Mouse (Mus musculus) cerebellum, adult 11-12 months (tissue): ENCODE measurements around the gene Il19.

Experiments used
- DNase-seq: peaks from one replicate; pipeline ENCODE4 v3.0.0; 2022

Gene Il19

DNA sequence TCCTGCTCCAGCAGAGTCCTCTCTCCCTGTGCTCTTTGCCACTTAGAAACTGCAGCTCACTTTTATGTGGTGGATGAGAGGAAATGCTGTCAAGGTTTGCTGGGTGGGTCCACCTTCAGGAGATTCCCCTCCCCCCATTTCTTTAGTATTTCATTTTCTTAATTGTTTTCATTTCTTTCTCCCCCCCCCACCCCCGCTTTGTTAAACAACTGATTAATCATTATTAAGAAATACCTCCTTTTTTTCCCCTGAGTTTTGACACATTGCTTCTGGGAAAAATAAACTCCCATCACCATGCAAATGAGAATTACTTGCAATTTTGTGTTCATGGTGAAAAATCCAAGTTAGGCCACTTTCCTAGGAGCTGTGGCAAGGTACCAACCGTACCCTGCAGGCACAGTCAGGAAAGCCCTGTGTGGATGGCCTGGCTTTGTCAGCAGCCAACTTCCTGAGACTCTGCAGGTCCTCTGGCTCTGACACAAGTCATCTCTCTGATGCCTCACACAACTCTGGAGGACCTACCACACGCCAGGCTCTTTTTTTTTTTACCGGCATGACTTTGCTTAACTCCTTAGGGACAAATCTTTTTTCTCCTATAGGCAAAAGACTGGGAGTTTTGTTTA, at the start of gene Il19:
Gene Il19 (minus strand): TSS at position 51 of the 623 bp plus-strand sequence.
- DNase-seq, result peak; percentile 53

- DNase-seq, result no peak
Observed at GRCm38 (mm10) chr1:130989331-130989730, 49.4 kb upstream of the Il19 start.

GRCm38 (mm10) chr1:130987418-130987817, 47.5 kb upstream of the Il19 start:
- no peak for DNase-seq

- DNase-seq, result no peak
Observed at GRCm38 (mm10) chr1:130987001-130987400, 47.1 kb upstream of the Il19 start.

DNA sequence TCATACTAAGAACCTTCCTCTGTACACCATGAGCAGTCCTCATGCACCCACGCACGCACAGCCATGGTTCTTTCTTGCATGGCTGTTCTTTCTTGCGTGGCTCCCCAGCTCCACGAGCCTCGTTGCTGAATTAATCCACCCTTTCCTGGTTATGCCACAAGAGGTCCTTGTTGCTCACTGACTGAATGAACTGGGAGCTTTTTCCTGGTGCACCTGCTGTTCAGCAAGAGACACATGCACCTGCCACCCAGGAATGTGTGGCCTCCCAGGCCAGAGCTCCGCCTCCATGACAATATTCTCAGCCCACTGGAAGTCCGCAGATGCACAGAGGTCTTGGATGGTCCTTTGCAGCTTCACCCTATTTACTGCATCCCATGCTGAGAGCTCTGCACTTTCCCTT, 44.5 kb upstream of the Il19 start:
- no peak for DNase-seq

DNA sequence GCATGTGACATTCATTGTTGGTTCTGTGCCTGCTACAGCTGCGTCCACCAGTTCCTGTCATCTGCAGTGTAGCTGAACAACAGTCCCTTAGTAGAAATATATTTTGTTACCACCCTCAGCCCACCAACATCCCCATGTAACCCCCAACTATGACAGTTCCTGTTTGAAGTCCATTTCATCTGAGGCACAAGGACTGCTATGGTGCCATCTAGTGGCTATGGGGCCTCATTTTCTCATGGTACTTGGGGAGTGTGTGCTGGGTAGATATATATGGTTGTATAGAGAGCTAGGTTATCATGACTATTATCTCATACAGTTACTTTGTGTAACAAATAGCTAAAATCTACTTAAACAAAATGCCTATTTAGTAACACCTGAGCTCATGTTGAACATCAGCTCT, 39.5 kb upstream of the Il19 start:
- peak; percentile 4 for DNase-seq

- no peak for DNase-seq
Observed at GRCm38 (mm10) chr1:130963891-130964290, 24.0 kb upstream of the Il19 start.

- no peak for DNase-seq
Observed at GRCm38 (mm10) chr1:130946920-130947319, 7.0 kb upstream of the Il19 start.

DNA sequence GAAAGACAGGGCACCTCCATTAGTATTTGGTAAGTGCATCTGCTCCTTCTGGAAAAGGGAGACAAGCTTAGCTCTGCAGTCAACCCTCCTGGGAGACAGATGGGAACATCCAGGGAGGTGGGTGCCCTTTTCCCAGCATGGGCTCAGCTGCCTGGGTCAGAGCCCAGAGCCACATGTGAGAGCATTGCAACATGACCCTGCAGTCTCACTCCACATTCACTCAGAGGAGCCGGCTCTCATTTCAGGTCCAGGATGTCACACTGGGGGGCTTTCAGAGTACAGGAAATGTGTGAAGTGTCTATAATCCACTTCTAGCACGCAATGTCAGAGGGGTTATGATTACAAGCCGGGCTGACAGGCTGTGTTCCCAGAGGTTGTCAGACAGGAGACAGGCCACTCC, 1.9 kb upstream of the Il19 start:
- no peak for DNase-seq

DNA sequence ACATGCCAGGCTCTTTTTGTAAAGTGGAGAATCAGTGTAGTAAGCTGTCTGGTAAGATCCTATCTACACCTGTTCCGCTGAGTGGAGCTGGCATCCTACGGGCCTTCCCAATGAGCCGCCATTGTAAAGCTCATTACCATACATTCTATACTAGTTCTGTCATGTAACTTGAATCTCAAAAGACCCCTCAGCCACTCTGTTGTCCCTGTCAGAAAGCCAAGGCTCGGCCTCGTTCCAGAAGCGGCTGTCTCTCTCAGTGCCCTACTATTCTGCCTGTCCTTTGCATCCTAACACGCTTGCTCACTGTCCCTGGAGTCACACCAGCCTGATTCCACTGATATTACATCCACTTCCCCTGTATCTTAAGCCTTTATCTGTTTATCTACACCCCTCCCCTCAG, 1.7 kb downstream of the Il19 start:
- no peak for DNase-seq

DNA sequence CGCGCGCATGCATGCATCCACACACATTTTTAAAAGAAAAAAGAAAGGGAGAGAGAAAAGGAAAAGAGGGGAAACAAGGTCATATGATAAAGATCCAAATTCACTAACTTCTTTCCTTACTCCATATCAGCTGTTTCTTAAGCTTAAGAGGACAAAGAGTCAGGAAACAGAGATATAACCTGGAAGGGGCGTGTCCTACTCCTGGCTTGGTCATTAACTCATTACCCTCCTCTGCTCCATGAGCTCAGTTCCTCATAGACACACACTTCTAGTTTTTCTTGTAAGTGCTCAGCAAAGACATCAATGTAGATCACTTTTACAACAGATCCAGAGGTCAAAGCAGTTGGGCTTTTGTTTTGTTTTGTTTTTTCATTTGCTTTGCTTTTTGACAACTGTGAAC, 2.7 kb downstream of the Il19 start:
- no peak for DNase-seq

GRCm38 (mm10) chr1:130936351-130936750, 3.6 kb downstream of the Il19 start:
- no peak for DNase-seq

DNA sequence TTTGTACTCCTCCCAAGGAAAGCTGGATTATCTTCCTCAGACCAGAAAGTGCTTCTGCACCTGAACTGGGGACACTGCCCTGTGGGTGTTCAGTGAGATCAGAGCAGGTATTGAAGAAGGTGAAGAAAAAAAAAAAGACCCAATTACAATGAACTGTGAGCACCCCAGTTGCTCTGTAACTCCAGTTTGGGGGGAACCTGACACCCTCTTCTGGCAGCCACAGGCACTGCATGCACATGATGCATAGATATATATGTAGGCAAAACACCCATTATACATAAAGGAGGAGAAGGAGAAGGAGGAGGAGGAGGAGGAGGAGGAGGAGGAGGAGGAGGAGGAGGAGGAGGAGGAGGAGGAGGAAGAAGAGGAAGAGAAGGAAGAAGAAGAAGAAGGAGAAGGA, 13.4 kb downstream of the Il19 start:
- no peak for DNase-seq

- DNase-seq, result no peak
Observed at GRCm38 (mm10) chr1:130918323-130918980, 21.5 kb downstream of the Il19 start.

DNA sequence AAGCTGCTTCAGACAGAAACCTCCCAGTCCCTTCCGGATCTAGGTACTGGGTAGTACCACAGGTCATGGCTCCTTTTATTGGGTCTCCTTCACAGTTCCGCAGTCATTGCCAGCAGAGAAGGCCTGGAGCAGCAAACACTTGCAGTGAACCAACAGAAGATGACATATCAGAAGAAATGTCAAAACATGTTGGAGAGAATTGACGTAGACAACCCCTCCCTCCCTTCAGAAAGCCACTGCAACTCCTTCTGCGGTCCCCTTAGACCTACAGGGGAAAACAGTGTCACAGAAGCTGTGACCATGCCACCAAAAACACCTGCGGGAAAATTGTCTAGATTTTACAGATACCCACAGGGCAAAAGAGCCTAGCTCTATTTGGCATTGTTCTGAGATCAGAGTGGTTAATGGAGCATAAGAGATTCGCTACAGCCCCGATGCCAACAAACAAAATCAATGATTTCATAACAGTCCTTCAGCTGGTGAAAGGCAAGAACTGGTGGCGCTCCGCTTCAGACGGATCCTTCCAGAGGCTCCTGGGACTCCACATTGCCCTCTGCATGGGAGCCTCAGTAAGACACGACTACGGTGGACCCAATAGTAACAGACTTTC, 28.4 kb downstream of the Il19 start, which contains the start of gene Il20:
Gene Il20 (minus strand): TSS at position 51 of the 610 bp plus-strand sequence.
- DNase-seq, result no peak

- no peak for DNase-seq
Observed at GRCm38 (mm10) chr1:130902505-130902904, 37.4 kb downstream of the Il19 start.

GRCm38 (mm10) chr1:130894468-130894867, 45.4 kb downstream of the Il19 start:
- no peak for DNase-seq

DNA sequence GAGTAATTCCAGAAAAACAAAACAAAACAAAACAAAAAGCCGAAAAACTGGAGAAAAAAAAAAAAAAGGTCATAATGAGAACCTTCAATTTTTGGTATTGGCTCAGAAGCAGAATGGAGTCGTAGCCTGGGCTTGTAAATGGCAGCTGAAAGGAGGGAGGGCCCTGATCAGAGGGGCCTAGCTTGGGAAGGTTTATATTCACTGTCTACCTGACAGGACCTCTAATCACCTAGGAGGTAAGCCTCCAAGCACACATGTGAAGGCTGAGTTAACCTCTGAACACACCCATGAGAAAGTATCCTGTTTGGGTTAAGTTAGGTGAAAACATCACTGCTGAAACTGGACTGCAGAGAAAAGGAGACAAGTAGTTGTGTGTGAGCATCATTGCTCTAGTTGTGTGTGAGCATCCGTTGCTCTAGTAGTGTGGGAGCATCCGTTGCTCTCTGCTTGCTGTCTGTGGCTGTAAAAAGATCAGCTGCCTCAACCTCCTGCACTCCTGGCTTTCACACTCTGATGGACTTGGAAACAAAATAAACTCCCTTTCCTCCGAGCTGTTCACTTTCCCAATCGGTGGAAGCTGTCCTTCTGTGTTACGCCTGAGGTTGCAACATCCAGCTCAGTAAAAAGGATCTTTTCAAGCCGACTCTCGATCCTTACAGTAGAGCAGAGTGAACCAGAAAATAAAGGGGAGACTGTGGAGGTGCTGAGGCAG, 46.4 kb downstream of the Il19 start:
- no peak for DNase-seq

DNA sequence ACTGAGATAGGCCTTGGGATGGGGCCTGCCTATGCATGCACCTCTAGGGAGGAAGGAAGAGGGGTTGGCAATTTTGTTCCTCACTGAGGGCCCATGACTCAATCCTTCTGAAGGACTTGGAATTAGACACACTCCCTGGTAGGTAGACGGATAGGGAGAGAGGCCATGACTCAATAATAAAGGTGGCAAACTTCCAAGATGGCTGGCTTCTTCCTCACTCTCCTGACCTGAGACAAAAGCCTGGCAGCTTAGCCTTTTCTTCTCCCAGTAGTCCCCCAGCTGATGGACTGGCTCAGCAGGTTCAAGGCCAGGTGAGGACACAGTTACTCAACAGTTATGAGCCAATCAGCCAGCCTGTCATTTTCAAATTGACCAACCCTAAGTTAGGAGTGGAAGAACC, 47.5 kb downstream of the Il19 start:
- DNase-seq, result no peak

DNA sequence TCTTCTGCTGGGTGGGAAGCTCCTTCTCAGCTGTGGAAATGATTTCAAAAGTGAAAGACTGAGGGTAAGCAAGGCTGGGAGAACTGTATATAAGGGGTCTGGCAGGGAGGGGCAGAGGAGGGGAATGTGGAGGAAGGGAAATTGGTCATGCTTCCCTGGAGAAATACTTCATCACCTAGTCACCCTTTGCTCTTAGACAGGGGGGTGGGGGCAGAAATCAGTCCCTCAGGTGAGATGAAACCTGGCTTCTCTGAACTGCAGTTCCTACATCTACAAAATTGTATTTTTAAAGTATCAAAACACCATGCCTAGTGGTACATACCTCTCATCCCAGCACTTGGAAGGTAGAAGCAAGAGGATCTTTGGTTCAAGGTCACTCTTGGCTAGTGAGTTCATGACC, 52.6 kb downstream of the Il19 start, which contains the start of gene Il24:
Gene Il24 (minus strand): TSS at position 101 of the 400 bp plus-strand sequence.
- DNase-seq, result no peak

GRCm38 (mm10) chr1:130883146-130883545, 56.8 kb downstream of the Il19 start:
- no peak for DNase-seq
